Mouse (Mus musculus) inflammation-experienced regulatory T-cells, adult 16 weeks (primary cell): ENCODE data around the gene Cfap20. TPM values are rescaled to one million over a fixed set of nuclear protein-coding genes. Genes with fewer than 3 reads are reported as not detected.

Source experiments
- polyA plus RNA-seq: library from polyadenylated mRNA; unstranded; fragments of 100-300 nt; shearing (Covaris generic); gene quantifications from one replicate; pipeline ENCODE4 v1.2.1, GENCODE M21; 2017

Gene Cfap20
- 47.1 TPM for polyA plus RNA-seq

DNA sequence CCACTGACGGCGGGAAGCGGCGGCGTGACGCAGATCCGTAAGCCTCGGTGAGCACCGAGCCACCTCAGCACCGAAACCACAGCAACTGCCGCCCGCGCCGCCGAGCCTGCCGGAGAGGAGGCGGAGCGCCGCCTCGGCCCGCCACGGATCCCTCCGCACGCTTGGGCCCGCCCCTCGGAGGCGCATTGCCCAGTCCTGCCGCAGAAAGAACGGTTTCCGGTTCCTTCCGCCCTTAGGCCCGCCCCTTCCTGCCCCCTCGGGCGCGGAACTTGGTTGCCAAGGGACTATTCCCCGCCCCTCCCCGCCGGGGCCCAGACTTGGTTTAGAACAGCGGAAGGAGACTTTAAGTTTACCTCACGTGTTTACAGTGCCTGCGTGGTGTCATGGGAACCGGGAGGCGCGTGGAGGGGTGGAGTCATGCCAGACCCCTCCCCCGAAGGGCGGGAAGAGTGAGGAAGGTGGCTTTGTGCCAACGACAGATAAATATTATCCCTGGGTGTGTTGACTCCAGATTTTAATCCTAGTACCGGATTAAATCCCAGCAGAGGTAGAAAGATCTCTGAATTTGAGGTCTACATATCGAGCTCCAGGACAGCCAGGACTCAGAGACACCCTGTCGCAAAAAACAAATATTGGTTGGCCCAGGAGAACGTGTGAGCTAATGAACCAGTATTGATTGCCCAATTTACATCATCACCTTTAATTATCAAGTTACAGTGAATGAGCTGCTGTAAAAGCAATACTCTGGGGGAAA lies at the start of gene Cfap20:
Cfap20 (minus strand) TSS at position 184 of the 754 bp plus-strand sequence.

Other genes with a start within 250 kb of the Cfap20 start
- gene Kifc3, start 232.1 kb downstream of the Cfap20 start, polyA plus RNA-seq = 0.16 TPM
- gene Cngb1, start 128.3 kb downstream of the Cfap20 start, polyA plus RNA-seq = not detected
- gene Tepp, start 124.3 kb downstream of the Cfap20 start, polyA plus RNA-seq = not detected
- gene Zfp319, start 102.9 kb downstream of the Cfap20 start, polyA plus RNA-seq = 10.1 TPM
- gene Usb1, start 102.6 kb downstream of the Cfap20 start, polyA plus RNA-seq = 76.9 TPM
- 0.79 TPM for gene Mmp15, start 82.6 kb downstream of the Cfap20 start, polyA plus RNA-seq
- 5.6 TPM for gene Csnk2a2, start 55.2 kb upstream of the Cfap20 start, polyA plus RNA-seq
- not detected for gene Ccdc113, start 99.2 kb upstream of the Cfap20 start, polyA plus RNA-seq
- gene Prss54, start 141.5 kb upstream of the Cfap20 start, polyA plus RNA-seq = not detected
- 17.4 TPM for gene Gins3, start 198.6 kb upstream of the Cfap20 start, polyA plus RNA-seq
- gene Ndrg4, start 242.1 kb upstream of the Cfap20 start, polyA plus RNA-seq = 2.5 TPM